Mouse (Mus musculus): ENCODE results near the gene Nuf2. TPM values are rescaled to one million over a fixed set of nuclear protein-coding genes. Genes with fewer than 3 reads are reported as not detected.

The Nuf2 gene
- 0.17 and 1.9 TPM in 2 replicates for polyA plus RNA-seq (2012; rRNA removed; ENCODE audit: low replicate concordance)

GRCm38 (mm10) chr1:169530876-169531701 lies at the start of gene Nuf2:
TSS of gene Nuf2 (minus strand) at chr1:169531464.

Other genes with a start within 250 kb of the Nuf2 start
- gene Rgs5, start 124.0 kb upstream of the Nuf2 start, polyA plus RNA-seq (2012; rRNA removed; ENCODE audit: low replicate concordance): 80.3 and 96.5 TPM in 2 replicates
- gene Rgs4, start 216.2 kb upstream of the Nuf2 start, polyA plus RNA-seq (2012; rRNA removed; ENCODE audit: low replicate concordance): 5.2 and 10.0 TPM in 2 replicates

Data from subcutaneous adipose tissue, adult 2 months (tissue).